Mouse (Mus musculus) kidney, adult 18-20 months (tissue): ENCODE results near the gene C1qa.

Source experiments
- DNase-seq: peaks from one replicate; pipeline ENCODE4 v3.0.0; 2021

The C1qa gene

DNA sequence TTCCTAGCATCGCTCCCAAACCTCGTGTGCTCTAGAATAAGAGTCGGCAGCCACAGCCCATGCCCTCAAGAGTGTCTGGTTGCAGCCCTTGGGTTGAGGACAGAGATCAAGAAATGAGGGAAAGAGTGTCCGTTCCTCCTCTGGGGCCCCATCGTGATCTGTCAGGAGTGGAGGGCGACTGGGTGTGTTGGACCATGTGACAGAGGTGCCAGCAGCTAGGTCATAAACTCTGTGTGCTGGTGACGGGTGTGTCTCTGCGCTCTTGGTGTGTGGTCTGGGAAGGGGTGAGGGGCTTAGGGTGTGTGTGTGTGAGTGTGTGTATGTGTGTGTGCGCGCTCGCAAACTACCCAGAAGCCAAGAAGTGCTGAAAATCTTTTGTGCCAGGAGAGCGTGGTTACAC lies 45.6 kb downstream of the C1qa start:
- DNase-seq = no peak

DNA sequence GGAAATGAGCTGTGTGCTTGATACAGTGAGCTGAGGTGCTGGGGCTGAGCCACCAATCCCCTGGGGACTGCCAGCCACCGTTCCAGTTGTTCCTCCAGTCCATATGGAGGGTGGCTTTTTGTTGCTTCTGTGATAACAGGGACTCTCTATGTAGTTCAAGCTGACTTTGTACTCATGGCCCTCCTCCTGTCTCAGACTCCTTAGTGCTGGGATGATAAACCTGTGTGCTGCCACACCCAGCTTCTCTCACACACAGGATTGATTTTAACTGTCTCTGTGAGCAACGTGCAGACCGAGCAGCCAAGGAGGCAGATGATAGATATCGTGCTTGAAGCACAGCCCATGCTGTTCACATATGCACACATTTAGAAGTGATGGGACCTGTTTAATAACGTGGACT lies 46.5 kb downstream of the C1qa start:
- no peak for DNase-seq

DNA sequence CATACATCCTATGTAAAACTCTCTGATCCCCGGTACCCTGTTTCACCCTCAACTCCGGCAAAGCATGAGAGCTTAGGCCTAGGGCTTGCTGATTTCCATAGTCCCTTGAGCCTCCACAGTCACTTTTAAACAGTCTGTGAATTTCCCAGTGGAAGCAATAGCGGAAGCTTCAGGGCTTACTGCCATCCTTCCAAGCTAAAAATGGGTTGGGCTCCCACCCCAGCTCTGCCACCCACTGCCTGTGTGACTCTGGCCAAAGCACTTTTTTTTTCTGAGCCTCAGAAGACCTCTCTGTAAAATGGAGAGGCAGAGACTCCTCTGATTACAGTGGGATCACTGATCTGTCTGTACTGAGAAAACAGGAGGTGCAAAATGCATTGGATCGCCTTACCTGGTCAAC lies 50.0 kb downstream of the C1qa start:
- DNase-seq = no peak

DNA sequence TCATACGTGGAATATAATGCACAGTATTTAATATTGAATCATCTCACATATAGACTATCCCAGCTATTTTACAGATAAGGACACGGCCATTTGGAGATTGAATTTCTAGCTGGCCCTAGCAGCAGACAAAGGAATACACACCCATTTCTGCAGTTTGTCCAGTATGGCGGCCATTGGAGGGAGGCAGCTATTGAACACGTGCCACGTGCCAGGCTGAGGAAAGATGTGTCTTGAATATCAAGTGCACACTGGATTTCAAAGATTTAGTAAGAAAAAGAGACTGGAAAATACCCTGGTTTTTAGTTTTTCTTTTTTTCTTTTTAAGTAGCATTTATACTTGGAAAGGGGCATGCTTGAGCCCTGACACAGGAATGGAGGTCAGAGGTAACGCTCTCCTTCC lies 51.4 kb downstream of the C1qa start:
- no peak for DNase-seq
